In the genomic region with DNA sequence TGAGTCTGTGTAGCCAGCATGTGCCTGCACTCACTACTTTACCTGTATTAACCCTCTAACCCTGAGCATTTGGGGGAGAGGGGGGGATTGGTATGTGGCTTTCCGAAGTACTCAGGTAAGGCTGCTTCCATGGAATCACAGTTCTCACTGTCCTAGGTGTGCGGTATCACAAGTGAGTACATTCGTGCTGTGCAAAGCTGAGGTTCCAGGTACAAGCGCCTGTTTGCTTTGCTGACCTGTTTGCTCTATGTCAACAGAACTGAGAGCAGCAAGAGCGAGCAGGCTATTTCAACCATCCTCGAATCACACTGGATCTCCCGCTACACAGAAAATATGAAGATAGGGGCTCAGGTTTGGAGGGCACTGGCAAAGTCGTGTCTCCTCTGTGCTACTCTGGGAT, we compare ENCODE assay signal across 32 mouse cellular contexts. TPM values are rescaled to one million over a fixed set of nuclear protein-coding genes. Genes with fewer than 3 reads are reported as not detected.
A peak's percentile ranks its signal among the peaks of the same experiment; 100 is the strongest.
DNase-seq lines count a peak whose midpoint lies in the region; ATAC-seq and TF ChIP-seq lines count a peak whose summit lies in the region.
"Had no signal": no experiment of that assay in that cellular context is flagged by ENCODE, and none has a peak within 500 bp of the region (broad histone marks: within the 10 kb centered on the region; RNA-seq: fewer than 3 reads in every experiment).

A gene (plus strand): TSS at position 253 of the 400 bp plus-strand sequence.

- WGBS in liver, embryonic 11.5 days, result 74% methylated on average over 8 of the region's 8 CpGs
- 18% methylated on average over 8 of the region's 8 CpGs for WGBS in liver, adult 2 months
- WGBS in liver, embryonic 13.5 days (ENCODE audit: insufficient replicate concordance), result 59% methylated on average over 8 of the region's 8 CpGs
- 66% methylated on average over 8 of the region's 8 CpGs for WGBS in liver, embryonic 16.5 days (ENCODE audit: insufficient replicate concordance)
- WGBS in forebrain, embryonic 15.5 days, result 95% methylated on average over 8 of the region's 8 CpGs

- DNase-seq in liver, result peak; percentile 15
- DNase-seq in liver, embryonic 11.5 days (ENCODE audit: low spot score), result no peak
- DNase-seq in liver, adult 2 months (ENCODE audit: extremely low read depth, low read depth, low spot score), result peak; percentile 89
- DNase-seq in liver, embryonic 13.5 days, result no peak
- DNase-seq in right cerebral cortex, adult 18-20 months, result no peak
- DNase-seq in embryo, embryonic 9.5 days (ENCODE audit: extremely low spot score), result no peak
- DNase-seq: adrenal gland, postnatal 10 days; B cell, adult 2 months; cerebellum, adult 11-12 months; cerebellum, adult 9-10 months; cerebellum, postnatal 14 days; gastrocnemius, postnatal 10 days; gastrocnemius, postnatal 36 days; heart, adult 2 months; heart, postnatal 14 days; heart, postnatal 4 days had no signal

- H3K4me2 ChIP-seq in liver, embryonic 11.5 days, result no peak within 1 kb of the TSS
- peak within 1 kb of the TSS; percentile 21 for H3K4me2 ChIP-seq in liver, embryonic 13.5 days
- H3K4me2 ChIP-seq in liver, embryonic 16.5 days (ENCODE audit: low read depth, low read length), result peak within 1 kb of the TSS; percentile 35; the same call in 1 of the 2 replicates
- no peak within 1 kb of the TSS for H3K4me2 ChIP-seq in forebrain, embryonic 15.5 days (replicated peaks)
- H3K4me2 ChIP-seq: embryonic facial prominence, embryonic 12.5 days; embryonic facial prominence, embryonic 15.5 days; heart, embryonic 13.5 days; hindbrain, embryonic 14.5 days had no signal

- ATAC-seq in liver, embryonic 11.5 days (replicated peaks; ENCODE audit: low FRiP score), result no peak
- ATAC-seq in liver, embryonic 13.5 days (ENCODE audit: low read depth), result peak; percentile 66
- ATAC-seq in liver, embryonic 16.5 days (ENCODE audit: low read depth), result peak; percentile 86
- ATAC-seq in forebrain, embryonic 15.5 days (replicated peaks), result no peak
- ATAC-seq: forebrain, embryonic 14.5 days; hindbrain, postnatal 0 days; Patski had no signal

- no peaks in the 10 kb centered on the region for H3K27me3 ChIP-seq in liver, embryonic 11.5 days (replicated peaks; ENCODE audit: control insufficient read depth, insufficient read depth, low read length)
- H3K27me3 ChIP-seq in liver, adult 2 months (ENCODE audit: control insufficient read depth, insufficient read depth, low read length), result no peaks in the 10 kb centered on the region
- H3K27me3 ChIP-seq in liver, embryonic 13.5 days, result no peaks in the 10 kb centered on the region
- H3K27me3 ChIP-seq in liver, embryonic 16.5 days (ENCODE audit: control insufficient read depth, insufficient read depth, low read depth, low read length), result no peaks in the 10 kb centered on the region
- no peaks in the 10 kb centered on the region for H3K27me3 ChIP-seq in forebrain, embryonic 15.5 days
- H3K27me3 ChIP-seq: CH12.LX; embryonic facial prominence, embryonic 12.5 days had no signal

- no peak for TF ChIP-seq POLR2A in liver, adult 2 months (IDR thresholded peaks at IDR 0.05; ENCODE audit: extremely low read depth, insufficient read depth, low read length)

- no peak within 1 kb of the TSS for H3K9ac ChIP-seq in liver, embryonic 11.5 days (ENCODE audit: low read depth, low read length)
- H3K9ac ChIP-seq in liver, adult 2 months (ENCODE audit: low read depth, low read length), result peak within 1 kb of the TSS; percentile 60
- no peak within 1 kb of the TSS for H3K9ac ChIP-seq in liver, embryonic 13.5 days
- no peak within 1 kb of the TSS for H3K9ac ChIP-seq in liver, embryonic 16.5 days (ENCODE audit: low read depth, low read length)
- H3K9ac ChIP-seq in forebrain, embryonic 15.5 days (replicated peaks), result no peak within 1 kb of the TSS
- H3K9ac ChIP-seq: embryonic facial prominence, embryonic 12.5 days; embryonic facial prominence, embryonic 15.5 days; heart, embryonic 13.5 days; hindbrain, embryonic 14.5 days had no signal

- no peak within 1 kb of the TSS for H3K27ac ChIP-seq in liver, embryonic 11.5 days (ENCODE audit: low read depth, low read length)
- H3K27ac ChIP-seq in liver, adult 2 months (replicated peaks; ENCODE audit: insufficient read depth, low read depth, low read length), result peak within 1 kb of the TSS; percentile 80
- H3K27ac ChIP-seq in liver, embryonic 13.5 days, result no peak within 1 kb of the TSS
- H3K27ac ChIP-seq in liver, embryonic 16.5 days (ENCODE audit: low read length), result peak within 1 kb of the TSS; percentile 74
- no peak within 1 kb of the TSS for H3K27ac ChIP-seq in forebrain, embryonic 15.5 days (replicated peaks)
- H3K27ac ChIP-seq: embryonic facial prominence, embryonic 12.5 days; embryonic facial prominence, embryonic 15.5 days; heart, adult 2 months; heart, embryonic 10.5 days; heart, embryonic 13.5 days; hindbrain, embryonic 14.5 days; hindbrain, postnatal 0 days had no signal

- no peaks in the 10 kb centered on the region for H3K4me1 ChIP-seq in liver, embryonic 11.5 days (replicated peaks; ENCODE audit: control insufficient read depth, insufficient read depth, low read length)
- H3K4me1 ChIP-seq in liver, adult 2 months (ENCODE audit: control insufficient read depth, insufficient read depth, low read length), result peaks cover 28% of the 10 kb centered on the region
- H3K4me1 ChIP-seq in liver, embryonic 13.5 days (replicated peaks), result 0 out of 2 replicates have a peak, but pooled peaks cover 4% of the 10 kb centered on the region
- H3K4me1 ChIP-seq in liver, embryonic 16.5 days (ENCODE audit: control insufficient read depth, low read depth, low read length), result no peaks in the 10 kb centered on the region
- peaks cover 16% of the 10 kb centered on the region for H3K4me1 ChIP-seq in forebrain, embryonic 15.5 days

- H3K36me3 ChIP-seq in liver, embryonic 11.5 days (ENCODE audit: control insufficient read depth, insufficient read depth, low read length), result no peaks in the 10 kb centered on the region
- H3K36me3 ChIP-seq in liver, adult 2 months (ENCODE audit: control insufficient read depth, insufficient read depth, low read length), result no peaks in the 10 kb centered on the region; the same call in 1 of the 2 replicates
- no peaks in the 10 kb centered on the region for H3K36me3 ChIP-seq in liver, embryonic 13.5 days
- H3K36me3 ChIP-seq in liver, embryonic 16.5 days (ENCODE audit: control insufficient read depth, insufficient read depth), result no peaks in the 10 kb centered on the region
- H3K36me3 ChIP-seq in forebrain, embryonic 15.5 days, result no peaks in the 10 kb centered on the region
- H3K36me3 ChIP-seq: embryonic facial prominence, embryonic 12.5 days; embryonic facial prominence, embryonic 15.5 days; G1E; heart, embryonic 10.5 days; heart, embryonic 13.5 days had no signal

- no peak within 1 kb of the TSS for H3K4me3 ChIP-seq in liver, embryonic 11.5 days (ENCODE audit: low read depth, low read length)
- H3K4me3 ChIP-seq in liver, adult 2 months (ENCODE audit: insufficient read depth, low read depth, low read length), result peak within 1 kb of the TSS; percentile 47
- H3K4me3 ChIP-seq in liver, embryonic 13.5 days (replicated peaks), result no peak within 1 kb of the TSS
- peak within 1 kb of the TSS; percentile 40 for H3K4me3 ChIP-seq in liver, embryonic 16.5 days (ENCODE audit: low read depth, low read length)
- H3K4me3 ChIP-seq in forebrain, embryonic 15.5 days, result no peak within 1 kb of the TSS
- H3K4me3 ChIP-seq: embryonic facial prominence, embryonic 12.5 days; embryonic facial prominence, embryonic 15.5 days; heart, adult 2 months; heart, embryonic 10.5 days; heart, embryonic 13.5 days had no signal

- TF ChIP-seq CTCF in liver, adult 2 months (IDR thresholded peaks at IDR 0.05; ENCODE audit: low read depth, low read length), result no peak

- H3K79me2 ChIP-seq in liver, adult 2 months (ENCODE audit: control insufficient read depth, insufficient read depth, low read length), result peaks cover 17% of the 10 kb centered on the region; the same call in 1 of the 2 replicates

- no peaks in the 10 kb centered on the region for H3K9me3 ChIP-seq in liver, embryonic 11.5 days (ENCODE audit: control insufficient read depth, low read length)
- H3K9me3 ChIP-seq in liver, embryonic 13.5 days (replicated peaks), result no peaks in the 10 kb centered on the region
- no peaks in the 10 kb centered on the region for H3K9me3 ChIP-seq in liver, embryonic 16.5 days (replicated peaks; ENCODE audit: control insufficient read depth, low read length)
- H3K9me3 ChIP-seq in forebrain, embryonic 15.5 days, result no peaks in the 10 kb centered on the region
- H3K9me3 ChIP-seq: embryonic facial prominence, embryonic 12.5 days; embryonic facial prominence, embryonic 15.5 days; heart, embryonic 10.5 days; heart, embryonic 13.5 days had no signal

RNA-seq across cellular contexts. Expression of the gene that starts here (rescaled TPM):
- polyA plus RNA-seq in liver, embryonic 11.5 days (2014; fragmentation: Nextera tagmentation; extraction: Ambion mirVana), result 2.3 and 2.4 TPM in 2 replicates
- 244 and 263 TPM in 2 replicates for total RNA-seq in liver, adult 2 months (2014; rRNA removed)
- 62.9 and 83.5 TPM in 2 replicates for polyA plus RNA-seq in liver, adult 2 months (2012; rRNA removed)
- polyA plus RNA-seq in liver, embryonic 13.5 days (2015; fragmentation: Nextera tagmentation; extraction: Ambion mirVana), result 12.5 and 15.3 TPM in 2 replicates
- polyA plus RNA-seq in liver, embryonic 16.5 days (2015; fragmentation: Nextera tagmentation; extraction: Ambion mirVana), result 76.4 and 95.1 TPM in 2 replicates
- 0.18 TPM in 1 of 2 replicates, not detected in the other for polyA plus RNA-seq in forebrain, embryonic 15.5 days (2015; fragmentation: Nextera tagmentation; extraction: Ambion mirVana)
- total RNA-seq: adrenal gland, adult 18-20 months; gastrocnemius, postnatal 10 days; gastrocnemius, postnatal 36 days; granulocyte monocyte progenitor cell, adult 5-6 weeks; heart, adult 2 months; heart, postnatal 14 days; heart, postnatal 4 days had no signal
- polyA plus RNA-seq: forebrain, embryonic 11.5 days; forebrain, embryonic 14.5 days; G1E; heart, adult 2 months; hindbrain, embryonic 11.5 days; Patski had no signal

Comparison
In these comparisons a context has a peak if more than half of its experiments do, and no peak if none do; other contexts are left out.
1. DNase-seq: peak in liver (single experiment) and liver, adult 2 months (single experiment); none in liver, embryonic 11.5 days (single experiment), liver, embryonic 13.5 days (single experiment), right cerebral cortex, adult 18-20 months (single experiment) and embryo, embryonic 9.5 days (single experiment).
2. ATAC-seq: peak in liver, embryonic 13.5 days (single experiment) and liver, embryonic 16.5 days (single experiment); none in liver, embryonic 11.5 days (single experiment) and forebrain, embryonic 15.5 days (single experiment).
3. H3K27ac ChIP-seq: peak in liver, adult 2 months (single experiment) and liver, embryonic 16.5 days (single experiment); none in liver, embryonic 11.5 days (single experiment), liver, embryonic 13.5 days (single experiment) and forebrain, embryonic 15.5 days (single experiment).
4. H3K4me2 ChIP-seq: peak in liver, embryonic 13.5 days (single experiment) and liver, embryonic 16.5 days (single experiment); none in liver, embryonic 11.5 days (single experiment) and forebrain, embryonic 15.5 days (single experiment).
5. H3K4me3 ChIP-seq: peak in liver, adult 2 months (single experiment) and liver, embryonic 16.5 days (single experiment); none in liver, embryonic 11.5 days (single experiment), liver, embryonic 13.5 days (single experiment) and forebrain, embryonic 15.5 days (single experiment).